Mouse (Mus musculus): Measurements from ENCODE around the gene Rffl. TPM values are rescaled to one million over a fixed set of nuclear protein-coding genes. Genes with fewer than 3 reads are reported as not detected.
"Not testable (repeated sequence)": the region's sequence is repeated elsewhere in the genome, so short reads cannot be mapped to it uniquely, and the experiment has no call there.

Rffl gene
- polyA plus RNA-seq, 1 experiment from 2014 or later, result 7.5 TPM

DNA sequence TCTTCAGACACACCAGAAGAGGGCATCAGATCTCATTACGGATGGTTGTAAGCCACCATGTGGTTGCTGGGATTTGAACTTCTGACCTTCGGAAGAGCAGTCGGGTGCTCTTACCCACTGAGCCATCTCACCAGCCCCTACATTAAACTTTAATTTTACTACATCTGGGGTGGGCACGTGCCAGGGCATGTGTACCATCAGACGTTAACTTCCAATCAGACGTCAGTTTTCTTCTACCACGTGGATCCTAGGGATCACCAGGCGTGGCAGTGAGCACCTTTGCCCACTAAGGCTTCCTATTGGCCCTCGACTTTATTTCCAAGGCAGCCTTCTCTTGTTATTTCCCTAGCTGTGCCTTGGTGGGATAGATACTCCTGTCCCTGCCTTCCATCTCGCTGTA is 38.6 kb downstream of the Rffl start:
- H3K36me3 ChIP-seq; H3K9me3 ChIP-seq; H3K4me3 ChIP-seq; H3K27ac ChIP-seq; H3K27me3 ChIP-seq (ENCODE audit: insufficient read depth, poor library complexity, severe bottlenecking); DNase-seq (ENCODE audit: low spot score): not testable (repeated sequence)
- WGBS, result 81% methylated on average over 10 of the region's 10 CpGs
- peaks cover 14% of the 10 kb centered on the region; the same call in 1 of the 2 replicates for H3K4me1 ChIP-seq

DNA sequence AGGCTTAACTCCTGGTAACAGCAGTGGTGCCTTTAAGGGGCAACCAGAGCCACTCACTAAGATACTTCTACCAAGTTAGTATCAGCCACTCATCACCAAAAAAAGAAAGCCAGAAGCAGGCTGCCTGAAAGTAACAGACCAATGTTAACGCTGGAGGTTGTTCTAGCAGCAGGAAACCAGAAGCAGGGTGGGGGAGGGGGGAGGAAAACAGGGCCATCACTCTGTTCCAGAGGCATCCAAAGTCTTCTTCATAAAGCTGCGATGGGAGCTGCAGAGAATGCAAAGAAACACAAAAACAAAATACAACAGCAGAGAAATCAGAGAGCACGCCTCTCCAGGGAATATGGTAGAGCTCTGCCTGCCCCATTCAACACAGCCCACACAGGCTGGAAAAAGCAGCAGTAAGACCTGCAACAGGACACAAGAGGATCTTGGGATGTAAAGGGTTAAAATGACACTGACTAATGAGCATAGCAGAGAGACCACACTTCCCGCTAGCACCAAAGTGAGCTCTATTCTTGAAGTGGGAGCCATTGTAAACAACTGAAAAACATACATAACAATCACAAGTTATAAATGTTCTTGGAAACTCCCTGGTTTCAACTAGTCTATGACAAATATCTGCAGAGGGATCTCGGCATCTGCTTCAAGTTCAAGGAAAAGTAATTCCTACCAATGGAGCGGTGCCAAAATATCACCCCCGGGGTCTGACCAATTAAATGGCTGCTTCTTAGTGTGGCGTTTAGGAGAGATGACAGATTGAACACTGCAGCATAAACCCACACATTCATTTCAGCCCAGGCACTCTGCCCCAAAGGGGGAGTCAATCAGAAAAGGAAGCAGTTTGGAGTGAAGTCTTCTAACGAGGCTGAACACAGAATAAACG is 39.8 kb downstream of the Rffl start:
- H3K27ac ChIP-seq, result 0 out of 2 replicates have a peak overlapping the region, but pooled peaks have one; percentile 44
- H3K4me3 ChIP-seq, result peak overlapping the region; percentile 13
- H3K36me3 ChIP-seq, result no peaks in the 10 kb centered on the region
- peaks cover 14% of the 10 kb centered on the region; the same call in 1 of the 2 replicates for H3K4me1 ChIP-seq
- no peak for DNase-seq (ENCODE audit: low spot score)
- H3K9me3 ChIP-seq, result no peaks in the 10 kb centered on the region
- H3K27me3 ChIP-seq (ENCODE audit: insufficient read depth, poor library complexity, severe bottlenecking), result no peaks in the 10 kb centered on the region
- WGBS, result 15% methylated on average over 10 of the region's 10 CpGs

DNA sequence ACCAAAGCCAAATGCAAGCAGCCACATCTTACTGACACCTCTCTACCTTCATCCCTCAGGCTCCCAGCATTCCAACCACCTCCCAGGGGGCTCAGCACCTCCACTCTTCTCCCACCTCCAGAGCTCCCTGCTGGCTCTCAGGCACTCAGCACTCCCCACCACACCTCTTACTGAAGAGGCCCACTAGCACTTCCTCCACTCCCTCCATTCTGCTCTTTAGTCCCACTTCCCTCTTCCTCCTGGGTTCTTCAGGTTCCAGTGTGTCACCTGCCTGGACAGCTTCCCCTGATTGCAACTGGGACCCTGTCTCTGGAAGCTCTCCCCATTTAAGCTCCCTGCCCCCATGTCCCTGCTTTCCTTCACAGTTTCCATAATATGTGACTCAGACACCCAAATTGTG is 44.2 kb downstream of the Rffl start:
- Histone ChIP-seq H3K36me3 (no peaks in the 10 kb centered on the region), H3K4me3 (no peak overlapping the region), H3K27me3 (ENCODE audit: insufficient read depth, poor library complexity, severe bottlenecking) (no peaks in the 10 kb centered on the region), H3K27ac (no peak overlapping the region), H3K4me1 (peaks cover 18% of the 10 kb centered on the region; the same call in 1 of the 2 replicates), H3K9me3 (no peaks in the 10 kb centered on the region)
- DNase-seq (ENCODE audit: low spot score), result no peak

DNA sequence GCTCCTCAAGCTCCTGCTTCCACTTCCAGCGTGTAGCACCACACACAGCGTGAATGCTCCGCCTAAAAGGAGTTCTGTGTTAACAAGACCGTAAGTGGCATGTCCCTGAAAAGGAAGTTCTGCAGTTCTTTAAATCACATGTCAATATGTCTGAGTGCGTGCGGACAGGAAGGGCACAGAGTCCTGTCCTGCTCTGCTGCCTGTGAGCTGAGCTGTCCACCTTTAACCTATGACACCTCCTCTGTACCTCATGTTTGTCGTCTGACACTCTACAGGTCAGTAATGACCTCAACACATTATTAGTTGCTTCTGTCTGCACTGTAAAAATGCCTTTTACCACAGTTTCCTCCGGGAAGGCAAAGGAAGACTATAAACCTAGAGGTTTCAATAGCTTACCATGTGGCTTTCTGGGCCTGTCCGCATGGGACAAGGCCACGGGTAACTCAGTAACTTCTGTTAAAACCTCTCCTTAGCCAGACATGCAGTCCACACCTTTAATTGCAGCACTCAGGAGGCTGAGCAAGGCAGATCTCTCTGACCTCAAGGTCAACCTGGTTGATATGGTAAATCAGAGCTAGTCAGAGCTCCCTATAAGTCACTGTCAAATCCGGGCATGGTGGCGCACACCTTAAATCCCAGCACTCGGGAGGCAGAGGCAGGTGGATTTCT is 50.1 kb downstream of the Rffl start:
- Histone ChIP-seq H3K9me3 (no peaks in the 10 kb centered on the region), H3K4me1 (peaks cover 20% of the 10 kb centered on the region), H3K27ac (peak overlapping the region; percentile 26; the same call in 1 of the 2 replicates), H3K36me3 (no peaks in the 10 kb centered on the region), H3K27me3 (ENCODE audit: insufficient read depth, poor library complexity, severe bottlenecking) (no peaks in the 10 kb centered on the region), H3K4me3 (no peak overlapping the region)
- DNase-seq (ENCODE audit: low spot score), result no peak
- 53% methylated on average over 13 of the region's 13 CpGs for WGBS

DNA sequence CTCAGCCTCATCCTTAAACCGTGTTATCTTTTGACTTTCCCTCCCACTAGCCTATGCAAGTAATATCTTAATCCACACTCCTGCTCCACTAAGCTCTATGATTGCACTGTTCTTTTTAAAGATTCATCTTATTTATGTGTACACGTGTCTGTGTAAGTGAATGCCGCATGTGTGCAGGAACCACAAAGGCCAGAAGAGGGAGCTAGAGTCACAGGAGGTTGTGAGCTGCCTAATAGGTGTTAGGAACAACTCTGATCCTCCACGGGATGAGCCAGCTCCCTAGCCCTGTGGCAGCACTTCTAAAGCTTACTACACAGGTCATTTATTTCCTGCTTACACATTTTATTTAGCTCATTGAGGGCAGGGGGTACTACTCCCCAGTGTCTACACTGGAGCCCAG is 51.7 kb downstream of the Rffl start:
- H3K27ac ChIP-seq, result no peak overlapping the region
- no peak for DNase-seq (ENCODE audit: low spot score)
- H3K4me1 ChIP-seq, result peaks cover 24% of the 10 kb centered on the region
- no peak overlapping the region for H3K4me3 ChIP-seq
- H3K27me3 ChIP-seq (ENCODE audit: insufficient read depth, poor library complexity, severe bottlenecking), result no peaks in the 10 kb centered on the region
- H3K36me3 ChIP-seq, result no peaks in the 10 kb centered on the region
- no peaks in the 10 kb centered on the region for H3K9me3 ChIP-seq
- 46% methylated on average over 4 of the region's 4 CpGs for WGBS

DNA sequence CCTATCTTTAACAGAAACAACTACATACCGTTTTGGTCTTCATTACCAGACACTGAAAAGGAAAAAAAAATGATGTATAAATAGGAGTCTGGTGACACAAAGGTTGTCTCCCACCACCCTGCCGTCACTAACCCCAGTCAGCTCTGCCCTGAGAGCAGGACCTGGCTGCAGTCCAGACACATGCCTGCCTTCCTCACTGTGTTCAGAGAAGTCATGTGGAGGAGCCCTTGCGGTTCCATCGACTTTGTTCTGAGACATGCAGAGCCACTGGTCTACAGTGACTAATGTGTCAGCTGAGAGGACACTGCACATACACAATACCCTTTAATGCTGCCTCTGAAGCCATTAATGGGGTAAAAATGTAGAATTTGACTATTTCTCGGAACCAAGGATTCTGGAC is 62.5 kb downstream of the Rffl start:
- no peak overlapping the region for H3K4me3 ChIP-seq
- 72% methylated on average over 5 of the region's 5 CpGs for WGBS
- H3K9me3 ChIP-seq, result no peaks in the 10 kb centered on the region
- no peak for DNase-seq (ENCODE audit: low spot score)
- no peaks in the 10 kb centered on the region for H3K27me3 ChIP-seq (ENCODE audit: insufficient read depth, poor library complexity, severe bottlenecking)
- H3K27ac ChIP-seq, result no peak overlapping the region
- peaks cover 22% of the 10 kb centered on the region for H3K36me3 ChIP-seq
- peaks cover 28% of the 10 kb centered on the region for H3K4me1 ChIP-seq

DNA sequence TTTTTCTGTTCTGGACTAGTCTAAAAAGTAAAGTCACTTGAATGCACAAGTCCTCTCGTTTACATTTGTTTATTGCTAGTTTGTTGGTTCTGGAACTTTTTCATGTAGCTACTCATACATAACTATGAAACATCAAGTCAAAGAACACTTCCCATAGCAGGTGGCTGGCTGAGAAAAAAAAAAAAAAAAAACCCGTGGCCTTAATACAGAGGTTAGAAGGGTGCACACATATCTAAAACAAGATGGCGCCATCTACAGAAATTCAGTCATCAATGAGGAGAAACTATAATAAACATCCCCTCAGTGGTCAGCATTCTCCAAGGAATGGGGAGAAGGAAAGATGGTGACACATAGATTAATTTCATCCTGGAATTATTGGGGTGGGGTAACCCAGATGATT is 63.6 kb downstream of the Rffl start:
- Histone ChIP-seq H3K27me3 (ENCODE audit: insufficient read depth, poor library complexity, severe bottlenecking) (no peaks in the 10 kb centered on the region), H3K36me3 (peaks cover 33% of the 10 kb centered on the region), H3K4me3 (no peak overlapping the region), H3K9me3 (no peaks in the 10 kb centered on the region), H3K4me1 (peaks cover 18% of the 10 kb centered on the region), H3K27ac (no peak overlapping the region)
- DNase-seq (ENCODE audit: low spot score), result no peak
- WGBS, result 77% methylated on average over 3 of the region's 3 CpGs

DNA sequence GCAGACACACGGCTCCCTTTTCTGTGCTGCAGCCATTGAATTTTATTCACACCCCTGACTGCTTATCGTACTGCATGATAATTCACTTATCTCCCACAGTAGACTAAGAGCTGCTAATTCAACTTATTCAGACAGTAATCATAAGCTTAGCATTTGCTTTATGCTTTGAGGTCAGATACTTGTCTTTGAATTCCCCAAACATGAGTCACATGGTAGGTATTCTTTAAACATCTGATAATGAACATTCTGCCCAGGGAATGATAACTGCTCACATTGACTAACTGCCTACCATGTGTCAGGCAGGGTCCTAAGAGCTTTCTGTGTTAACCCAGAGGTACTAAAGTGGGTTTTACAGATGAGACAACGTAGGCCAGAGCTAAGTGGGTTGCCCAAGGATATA is 64.4 kb downstream of the Rffl start:
- H3K36me3 ChIP-seq, result peaks cover 38% of the 10 kb centered on the region
- no peaks in the 10 kb centered on the region for H3K9me3 ChIP-seq
- WGBS, result 74% methylated on average over 3 of the region's 3 CpGs
- no peak overlapping the region for H3K27ac ChIP-seq
- peaks cover 12% of the 10 kb centered on the region for H3K4me1 ChIP-seq
- no peaks in the 10 kb centered on the region for H3K27me3 ChIP-seq (ENCODE audit: insufficient read depth, poor library complexity, severe bottlenecking)
- no peak for DNase-seq (ENCODE audit: low spot score)
- H3K4me3 ChIP-seq, result no peak overlapping the region

DNA sequence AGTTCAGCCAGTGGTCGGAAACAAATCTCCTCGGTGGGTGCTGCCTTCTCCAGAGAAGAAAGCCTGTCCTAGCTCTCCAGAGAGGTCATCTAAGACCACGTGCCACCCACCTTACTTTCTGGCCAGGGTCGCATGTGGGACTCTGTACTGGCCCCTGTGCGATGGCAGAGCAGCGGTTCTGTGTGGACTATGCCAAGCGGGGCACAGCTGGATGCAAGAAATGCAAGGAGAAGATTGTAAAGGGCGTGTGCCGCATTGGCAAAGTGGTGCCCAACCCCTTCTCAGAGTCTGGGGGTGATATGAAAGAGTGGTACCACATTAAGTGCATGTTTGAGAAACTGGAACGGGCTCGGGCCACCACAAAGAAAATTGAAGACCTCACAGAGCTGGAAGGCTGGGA is 87.6 kb downstream of the Rffl start:
- peak; percentile 64 for DNase-seq (ENCODE audit: low spot score)
- Histone ChIP-seq H3K27ac (no peak overlapping the region), H3K4me3 (no peak overlapping the region), H3K9me3 (no peaks in the 10 kb centered on the region), H3K36me3 (peaks cover 52% of the 10 kb centered on the region), H3K27me3 (ENCODE audit: insufficient read depth, poor library complexity, severe bottlenecking) (no peaks in the 10 kb centered on the region), H3K4me1 (peaks cover 16% of the 10 kb centered on the region)
- 91% methylated on average over 11 of the region's 11 CpGs for WGBS

DNA sequence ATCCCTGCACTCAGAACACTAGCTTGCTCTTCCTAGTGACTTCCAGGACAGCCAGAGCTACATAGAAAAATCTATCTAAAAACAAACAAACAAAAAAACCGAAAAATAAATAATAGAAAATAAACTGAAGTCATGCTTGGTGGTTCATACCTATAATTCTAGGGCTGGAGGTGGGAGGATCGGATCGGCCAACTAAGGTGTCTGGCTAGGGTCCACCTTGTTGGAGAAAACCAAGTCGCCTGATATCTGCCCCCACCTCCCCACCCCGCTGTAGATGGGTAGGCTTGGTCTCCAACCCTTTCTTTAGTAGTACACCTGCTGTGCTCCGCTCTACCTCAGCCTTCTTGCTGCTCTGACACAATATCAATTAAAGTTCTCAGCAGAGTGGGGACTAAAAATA is 88.8 kb downstream of the Rffl start:
- Histone ChIP-seq H3K4me1 (peaks cover 16% of the 10 kb centered on the region), H3K4me3 (peak overlapping the region; percentile 95), H3K27me3 (ENCODE audit: insufficient read depth, poor library complexity, severe bottlenecking) (no peaks in the 10 kb centered on the region), H3K27ac (peak overlapping the region; percentile 99), H3K36me3 (peaks cover 40% of the 10 kb centered on the region), H3K9me3 (no peaks in the 10 kb centered on the region)
- DNase-seq (ENCODE audit: low spot score), result peak; percentile 69
- 50% methylated on average over 6 of the region's 6 CpGs for WGBS

DNA sequence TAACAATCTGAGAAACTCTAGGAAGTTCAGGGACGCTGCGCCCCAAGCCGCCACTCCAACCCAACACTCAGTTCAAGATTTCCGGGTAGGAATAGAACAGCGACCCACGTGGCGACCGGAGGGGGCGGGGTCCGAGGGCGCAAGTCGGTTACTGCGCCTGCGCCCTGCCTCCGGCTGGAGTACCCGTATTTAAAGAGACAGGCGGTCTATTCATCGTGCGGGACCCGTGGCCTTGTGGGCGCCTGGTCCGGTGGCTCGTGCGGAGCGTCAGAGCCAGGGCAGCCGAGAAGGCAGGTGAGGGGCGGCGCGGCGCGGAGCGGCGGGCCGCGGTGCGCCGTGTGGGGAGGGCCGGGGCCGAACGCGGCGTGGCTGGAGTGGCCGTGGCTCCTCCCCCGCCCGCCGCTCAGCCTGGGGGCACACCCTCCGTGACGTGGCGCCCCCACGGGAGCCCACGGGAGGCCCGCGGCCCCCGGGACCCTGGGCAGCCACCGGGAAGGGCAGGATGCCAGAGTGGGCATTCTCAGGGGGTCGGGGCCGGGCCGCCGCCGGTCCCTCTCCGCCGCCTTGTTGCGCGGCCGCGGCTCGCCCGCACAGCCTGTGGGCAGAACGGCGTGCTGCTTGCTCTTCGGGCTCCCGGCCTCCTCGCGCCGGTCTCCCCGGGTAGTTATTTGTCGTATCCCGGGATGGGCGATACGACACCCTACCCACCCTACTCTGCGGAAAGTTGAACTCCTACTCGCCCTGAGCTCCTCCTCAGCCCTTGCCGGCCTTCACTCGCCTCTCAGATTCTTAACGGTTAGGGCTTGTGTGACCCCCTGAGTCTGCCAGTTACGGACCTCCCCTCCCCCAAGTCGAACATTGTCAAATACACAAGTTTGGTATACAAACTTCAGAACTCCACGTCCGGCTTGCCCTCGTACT is 89.8 kb downstream of the Rffl start, which contains the start of gene Lig3:
Gene Lig3 (plus strand): TSS at position 126 of the 921 bp plus-strand sequence.
- no peaks in the 10 kb centered on the region for H3K27me3 ChIP-seq (ENCODE audit: insufficient read depth, poor library complexity, severe bottlenecking)
- peak within 1 kb of the TSS; percentile 99 for H3K27ac ChIP-seq
- peaks cover 16% of the 10 kb centered on the region for H3K4me1 ChIP-seq
- WGBS, result under 1% methylated on average over 79 of the region's 90 CpGs
- peak within 1 kb of the TSS; percentile 95 for H3K4me3 ChIP-seq
- H3K9me3 ChIP-seq, result no peaks in the 10 kb centered on the region
- DNase-seq (ENCODE audit: low spot score), result peak; percentile 94
- peaks cover 30% of the 10 kb centered on the region for H3K36me3 ChIP-seq

DNA sequence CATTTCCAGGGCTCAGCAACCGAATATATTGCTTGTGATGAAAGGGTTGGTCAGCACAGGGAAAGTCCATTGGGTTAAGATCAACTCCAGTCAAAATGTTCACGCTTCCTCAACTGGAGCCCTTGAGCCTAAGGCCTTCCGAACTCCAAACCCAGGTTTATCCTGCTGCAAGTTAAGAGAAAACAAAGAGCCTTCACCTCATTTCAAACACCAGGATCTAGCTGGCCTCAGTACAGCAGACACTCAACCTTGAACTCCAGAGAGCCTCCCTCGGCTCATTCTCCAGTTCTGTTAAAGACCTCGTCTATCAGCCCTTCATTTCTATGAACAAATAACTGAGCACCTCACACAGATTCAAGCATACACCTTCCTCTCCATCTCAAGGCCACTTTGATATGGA is 90.9 kb downstream of the Rffl start:
- Histone ChIP-seq H3K9me3 (no peaks in the 10 kb centered on the region), H3K4me1 (peaks cover 16% of the 10 kb centered on the region), H3K27me3 (ENCODE audit: insufficient read depth, poor library complexity, severe bottlenecking) (no peaks in the 10 kb centered on the region), H3K27ac (peak overlapping the region; percentile 99), H3K4me3 (peak overlapping the region; percentile 95), H3K36me3 (peaks cover 20% of the 10 kb centered on the region)
- peak; percentile 68 for DNase-seq (ENCODE audit: low spot score)
- 60% methylated on average over 5 of the region's 5 CpGs for WGBS
